Mouse (Mus musculus) hindbrain, embryonic 15.5 days (tissue): Measurements from ENCODE around the gene Usf3. TPM values are rescaled to one million over a fixed set of nuclear protein-coding genes. Genes with fewer than 3 reads are reported as not detected.

Experiments
- ATAC-seq: fragments of 200-750 bp; cut with Nextera tagmentation; 2 replicates; pipeline ENCODE4 v1.8.0; 2017; ENCODE audit warnings: low read depth, moderate number of reproducible peaks, moderate TSS enrichment; ENCODE audit not compliant: low FRiP score
- H3K27ac ChIP-seq: fragments of 300-500 bp; sonication (generic); replicated peaks from 2 replicates; pipeline ENCODE4 v1.5.1; 2015; ENCODE audit warnings: mild to moderate bottlenecking, inconsistent platforms
- H3K27me3 ChIP-seq: fragments of 300-500 bp; sonication (generic); 2 replicates; pipeline ENCODE4 v1.6.1; 2015; ENCODE audit warnings: control low read depth, inconsistent platforms
- H3K36me3 ChIP-seq: fragments of 300-500 bp; sonication (generic); 2 replicates; pipeline ENCODE4 v1.6.1; 2015; ENCODE audit warnings: control low read depth, inconsistent platforms
- H3K4me1 ChIP-seq: fragments of 300-500 bp; sonication (generic); replicated peaks from 2 replicates; pipeline ENCODE4 v1.6.1; 2015; ENCODE audit warnings: control low read depth, inconsistent platforms
- H3K4me2 ChIP-seq: fragments of 300-500 bp; sonication (generic); 2 replicates; pipeline ENCODE4 v1.6.1; 2015; ENCODE audit warnings: moderate library complexity, mild to moderate bottlenecking, inconsistent platforms
- H3K4me3 ChIP-seq: fragments of 300-500 bp; sonication (generic); 2 replicates; pipeline ENCODE4 v1.5.1; 2015; ENCODE audit warnings: mild to moderate bottlenecking, inconsistent platforms
- H3K9ac ChIP-seq: fragments of 300-500 bp; sonication (generic); 2 replicates; pipeline ENCODE4 v1.6.1; 2015; ENCODE audit warnings: inconsistent platforms
- H3K9me3 ChIP-seq: fragments of 300-500 bp; sonication (generic); 2 replicates; pipeline ENCODE4 v1.6.1; 2016; ENCODE audit warnings: control low read depth, inconsistent platforms
- whole genome bisulfite sequencing: fragments of 180-500 bp; shearing (Covaris S2); methylation state at CpG from one replicate; pipeline ENCODE4 v1.1.7; 2015; 5-methylcytosine and 5-hydroxymethylcytosine counted together
- polyA plus RNA-seq: library from polyadenylated mRNA; unstranded; fragments of >200 nt; fragmentation: Nextera tagmentation; extraction: Ambion mirVana; gene quantifications from 2 replicates; pipeline ENCODE4 v1.2.1, GENCODE M21; 2015

Usf3 gene
- polyA plus RNA-seq, 1 experiment from 2014 or later = 2.4 TPM

GRCm38 (mm10) chr16:44210156-44211053 lies 37.4 kb downstream of the Usf3 start:
- WGBS = 78% methylated on average over 10 of the region's 10 CpGs
- H3K4me1 ChIP-seq = no peaks in the 10 kb centered on the region
- no peak overlapping the region for H3K4me2 ChIP-seq
- ATAC-seq = no peak
- no peaks in the 10 kb centered on the region for H3K9me3 ChIP-seq
- H3K27me3 ChIP-seq = no peaks in the 10 kb centered on the region
- H3K4me3 ChIP-seq = no peak overlapping the region
- no peak overlapping the region for H3K27ac ChIP-seq
- H3K9ac ChIP-seq = no peak overlapping the region
- peaks cover 43% of the 10 kb centered on the region; the same call in 1 of the 2 replicates for H3K36me3 ChIP-seq

- Histone ChIP-seq H3K9ac (no peak overlapping the region), H3K4me2 (no peak overlapping the region), H3K4me1 (no peaks in the 10 kb centered on the region), H3K9me3 (no peaks in the 10 kb centered on the region), H3K27ac (no peak overlapping the region), H3K27me3 (no peaks in the 10 kb centered on the region), H3K36me3 (peaks cover 49% of the 10 kb centered on the region), H3K4me3 (no peak overlapping the region)
- 97% methylated on average over 1 of the region's 1 CpGs for WGBS
- no peak for ATAC-seq
Observed at GRCm38 (mm10) chr16:44211054-44211414, 38.0 kb downstream of the Usf3 start.

- H3K27ac ChIP-seq = no peak overlapping the region
- no peaks in the 10 kb centered on the region for H3K9me3 ChIP-seq
- ATAC-seq = no peak
- H3K9ac ChIP-seq = no peak overlapping the region
- no peak overlapping the region for H3K4me2 ChIP-seq
- H3K4me3 ChIP-seq = no peak overlapping the region
- no peaks in the 10 kb centered on the region for H3K27me3 ChIP-seq
- H3K36me3 ChIP-seq = peaks cover 59% of the 10 kb centered on the region
- no peaks in the 10 kb centered on the region for H3K4me1 ChIP-seq
- 94% methylated on average over 7 of the region's 7 CpGs for WGBS
Observed at GRCm38 (mm10) chr16:44212703-44213102, 39.7 kb downstream of the Usf3 start.

GRCm38 (mm10) chr16:44215513-44215912 lies 42.5 kb downstream of the Usf3 start:
- Histone ChIP-seq H3K4me2 (no peak overlapping the region), H3K4me1 (no peaks in the 10 kb centered on the region), H3K36me3 (peaks cover 71% of the 10 kb centered on the region), H3K27ac (no peak overlapping the region), H3K9ac (no peak overlapping the region), H3K9me3 (no peaks in the 10 kb centered on the region), H3K27me3 (no peaks in the 10 kb centered on the region), H3K4me3 (no peak overlapping the region)
- 95% methylated on average over 9 of the region's 9 CpGs for WGBS
- ATAC-seq = no peak

- Histone ChIP-seq H3K27me3 (no peaks in the 10 kb centered on the region), H3K4me3 (no peak overlapping the region), H3K9ac (no peak overlapping the region), H3K4me1 (no peaks in the 10 kb centered on the region), H3K36me3 (peaks cover 75% of the 10 kb centered on the region), H3K4me2 (no peak overlapping the region), H3K27ac (no peak overlapping the region), H3K9me3 (no peaks in the 10 kb centered on the region)
- no peak for ATAC-seq
- 99% methylated on average over 7 of the region's 7 CpGs for WGBS
Observed at GRCm38 (mm10) chr16:44216417-44216816, 43.4 kb downstream of the Usf3 start.

- no peaks in the 10 kb centered on the region for H3K4me1 ChIP-seq
- no peak overlapping the region for H3K9ac ChIP-seq
- H3K4me2 ChIP-seq = no peak overlapping the region
- H3K36me3 ChIP-seq = peaks cover 52% of the 10 kb centered on the region
- ATAC-seq = no peak
- WGBS = 92% methylated on average over 6 of the region's 6 CpGs
- H3K27ac ChIP-seq = no peak overlapping the region
- H3K9me3 ChIP-seq = no peaks in the 10 kb centered on the region
- no peak overlapping the region for H3K4me3 ChIP-seq
- no peaks in the 10 kb centered on the region for H3K27me3 ChIP-seq
Observed at GRCm38 (mm10) chr16:44221463-44221862, 48.4 kb downstream of the Usf3 start.

- ATAC-seq = no peak
- Histone ChIP-seq H3K4me3 (no peak overlapping the region), H3K9me3 (no peaks in the 10 kb centered on the region), H3K4me2 (no peak overlapping the region), H3K27ac (no peak overlapping the region), H3K9ac (no peak overlapping the region), H3K27me3 (no peaks in the 10 kb centered on the region), H3K4me1 (no peaks in the 10 kb centered on the region), H3K36me3 (peaks cover 3% of the 10 kb centered on the region; the same call in 1 of the 2 replicates)
- 91% methylated on average over 13 of the region's 13 CpGs for WGBS
Observed at GRCm38 (mm10) chr16:44226706-44227291, 53.8 kb downstream of the Usf3 start.

- Histone ChIP-seq H3K27ac (no peak overlapping the region), H3K9ac (no peak overlapping the region), H3K4me1 (no peaks in the 10 kb centered on the region), H3K4me3 (no peak overlapping the region), H3K4me2 (no peak overlapping the region), H3K36me3 (no peaks in the 10 kb centered on the region), H3K27me3 (no peaks in the 10 kb centered on the region), H3K9me3 (no peaks in the 10 kb centered on the region)
- no peak for ATAC-seq
- WGBS = 89% methylated on average over 7 of the region's 7 CpGs
Observed at GRCm38 (mm10) chr16:44233019-44233418, 60.0 kb downstream of the Usf3 start.

GRCm38 (mm10) chr16:44237836-44238235 lies 64.8 kb downstream of the Usf3 start:
- H3K9me3 ChIP-seq = no peaks in the 10 kb centered on the region
- no peak for ATAC-seq
- H3K27me3 ChIP-seq = no peaks in the 10 kb centered on the region
- H3K27ac ChIP-seq = no peak overlapping the region
- H3K4me1 ChIP-seq = no peaks in the 10 kb centered on the region
- 77% methylated on average over 3 of the region's 3 CpGs for WGBS
- H3K36me3 ChIP-seq = no peaks in the 10 kb centered on the region
- H3K9ac ChIP-seq = no peak overlapping the region
- no peak overlapping the region for H3K4me2 ChIP-seq
- H3K4me3 ChIP-seq = no peak overlapping the region

- Histone ChIP-seq H3K4me2 (no peak overlapping the region), H3K9ac (no peak overlapping the region), H3K4me1 (no peaks in the 10 kb centered on the region), H3K9me3 (no peaks in the 10 kb centered on the region), H3K27me3 (no peaks in the 10 kb centered on the region), H3K27ac (no peak overlapping the region), H3K36me3 (no peaks in the 10 kb centered on the region), H3K4me3 (no peak overlapping the region)
- no peak for ATAC-seq
- WGBS = 69% methylated on average over 10 of the region's 10 CpGs
Observed at GRCm38 (mm10) chr16:44238835-44239263, 65.8 kb downstream of the Usf3 start.

GRCm38 (mm10) chr16:44240406-44240805 lies 67.4 kb downstream of the Usf3 start:
- H3K27me3 ChIP-seq = no peaks in the 10 kb centered on the region
- H3K4me1 ChIP-seq = no peaks in the 10 kb centered on the region
- H3K4me3 ChIP-seq = no peak overlapping the region
- no peaks in the 10 kb centered on the region for H3K36me3 ChIP-seq
- H3K4me2 ChIP-seq = no peak overlapping the region
- no peak for ATAC-seq
- no peaks in the 10 kb centered on the region for H3K9me3 ChIP-seq
- no peak overlapping the region for H3K27ac ChIP-seq
- 73% methylated on average over 8 of the region's 8 CpGs for WGBS
- H3K9ac ChIP-seq = no peak overlapping the region

GRCm38 (mm10) chr16:44242633-44243032 lies 69.6 kb downstream of the Usf3 start:
- no peaks in the 10 kb centered on the region for H3K9me3 ChIP-seq
- no peak; the same call in 1 of the 2 replicates for ATAC-seq
- no peak overlapping the region for H3K4me3 ChIP-seq
- no peak overlapping the region for H3K9ac ChIP-seq
- H3K27ac ChIP-seq = no peak overlapping the region
- no peaks in the 10 kb centered on the region for H3K27me3 ChIP-seq
- 2% methylated on average over 1 of the region's 1 CpGs for WGBS
- H3K4me1 ChIP-seq = no peaks in the 10 kb centered on the region
- no peaks in the 10 kb centered on the region for H3K36me3 ChIP-seq
- H3K4me2 ChIP-seq = no peak overlapping the region
